Mouse (Mus musculus): ENCODE data around the gene Bin2.
A peak's percentile ranks its signal among the peaks of the same experiment; 100 is the strongest.

Gene Bin2

DNA sequence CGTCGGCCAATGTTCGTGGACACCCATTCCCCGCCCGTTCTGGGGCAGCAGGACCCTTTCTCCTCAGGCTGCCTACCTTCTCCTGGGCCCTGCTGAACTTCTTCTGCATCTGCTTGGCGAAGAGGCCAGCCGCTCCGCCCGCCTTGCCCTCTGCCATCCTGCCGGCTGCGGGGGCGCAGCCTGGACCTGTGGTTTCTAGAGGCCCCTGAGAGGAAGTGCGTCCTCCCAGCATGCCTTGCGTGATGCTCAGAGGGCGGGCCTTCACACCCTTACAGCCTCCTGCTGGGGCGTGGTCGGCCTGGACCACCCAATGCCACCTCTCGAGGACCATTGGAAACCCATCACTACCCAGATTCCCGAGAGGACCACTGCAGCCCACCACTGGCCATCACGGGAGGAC is at the start of gene Bin2:
Gene Bin2, minus strand, starts transcription at position 217 of the 400 bp plus-strand sequence.
- DNase-seq = no peak

DNA sequence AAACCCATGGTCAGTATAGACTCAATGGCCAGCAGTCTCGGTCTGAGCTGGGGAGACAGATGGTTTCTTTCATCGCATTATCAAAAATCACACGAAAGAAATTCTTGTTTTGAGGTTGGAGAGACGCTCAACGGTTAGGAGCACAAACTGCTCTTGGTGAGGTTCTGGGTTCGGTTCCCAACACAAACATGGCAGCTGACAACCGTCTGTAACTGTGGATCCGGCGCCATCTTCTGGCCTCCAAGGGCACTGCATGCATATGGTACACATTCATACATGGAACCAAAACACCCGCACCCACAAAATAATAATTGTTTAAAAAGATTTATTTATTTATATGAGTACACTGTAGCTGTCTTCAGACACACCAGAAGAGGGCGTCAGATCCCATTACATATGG is 49.2 kb upstream of the Bin2 start:
- no peak for DNase-seq

DNA sequence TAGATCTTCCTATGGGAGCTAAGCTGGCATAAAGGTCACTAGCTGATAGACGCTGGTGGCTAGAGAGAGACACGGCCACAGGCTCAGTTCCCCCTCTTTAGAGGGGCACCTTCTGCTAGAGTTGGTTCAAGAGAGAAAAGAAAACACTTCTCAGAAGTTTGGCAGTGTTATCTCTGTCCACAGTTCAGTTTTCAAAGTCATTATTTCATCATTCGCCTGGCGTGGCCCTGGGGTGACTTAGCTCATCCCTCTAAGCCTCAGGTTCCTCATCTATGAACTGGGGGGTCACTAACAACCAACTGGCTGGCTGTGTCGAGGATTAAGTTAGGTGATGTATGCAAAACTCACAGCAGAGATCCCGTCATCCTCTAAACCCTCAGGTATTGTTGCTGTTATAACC is 48.6 kb upstream of the Bin2 start:
- DNase-seq = no peak

DNA sequence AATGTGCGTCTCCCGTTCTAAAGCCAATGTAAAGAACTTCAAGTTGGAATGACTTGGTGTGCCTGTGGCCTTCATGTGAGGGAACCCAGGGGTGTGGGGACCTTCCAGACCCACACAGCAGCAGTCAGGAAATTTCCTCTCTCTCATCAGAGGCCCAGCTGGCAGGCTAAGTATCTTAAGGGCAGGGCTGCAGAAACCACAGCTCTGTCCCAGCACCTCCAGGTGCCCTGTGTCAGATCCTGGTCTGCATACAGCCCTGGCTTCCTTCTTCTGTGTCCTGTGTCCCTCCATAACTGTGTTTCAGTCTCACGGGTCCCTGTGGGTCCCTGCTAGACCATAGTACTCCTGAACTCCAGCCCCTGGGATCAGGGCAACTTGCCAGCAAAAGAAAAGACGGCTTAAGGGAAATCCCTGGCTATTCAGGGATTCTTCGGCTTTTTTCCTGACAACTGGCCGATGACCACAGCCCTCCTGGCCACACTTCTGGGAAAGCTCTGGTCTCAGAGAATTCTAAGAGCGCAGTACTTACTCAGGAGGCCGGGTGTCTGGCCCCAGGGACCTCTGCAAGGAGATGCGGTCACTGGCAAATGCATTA is 46.1 kb upstream of the Bin2 start:
- peak in 1 of 2 experiments; percentile 29 for DNase-seq

DNA sequence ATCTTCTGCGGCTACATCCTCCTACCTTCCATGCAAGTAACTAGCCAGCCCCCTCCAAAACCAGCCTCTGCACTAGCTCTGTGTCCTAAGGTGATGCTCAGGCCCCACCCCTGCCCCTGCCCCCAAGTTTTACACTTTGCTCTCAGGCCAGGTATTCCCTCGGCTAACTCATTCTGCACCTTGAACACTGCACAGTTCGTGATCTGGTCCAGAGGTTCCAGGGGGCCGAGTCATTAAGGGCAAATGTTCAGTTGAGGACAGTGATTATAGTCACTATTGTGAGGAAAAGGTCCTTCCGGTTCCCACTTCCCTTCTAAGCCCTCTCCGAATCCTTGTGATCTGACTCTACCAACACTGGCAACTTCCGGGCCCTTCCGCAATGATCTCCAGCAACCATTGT is 45.1 kb upstream of the Bin2 start:
- no peak for DNase-seq

DNA sequence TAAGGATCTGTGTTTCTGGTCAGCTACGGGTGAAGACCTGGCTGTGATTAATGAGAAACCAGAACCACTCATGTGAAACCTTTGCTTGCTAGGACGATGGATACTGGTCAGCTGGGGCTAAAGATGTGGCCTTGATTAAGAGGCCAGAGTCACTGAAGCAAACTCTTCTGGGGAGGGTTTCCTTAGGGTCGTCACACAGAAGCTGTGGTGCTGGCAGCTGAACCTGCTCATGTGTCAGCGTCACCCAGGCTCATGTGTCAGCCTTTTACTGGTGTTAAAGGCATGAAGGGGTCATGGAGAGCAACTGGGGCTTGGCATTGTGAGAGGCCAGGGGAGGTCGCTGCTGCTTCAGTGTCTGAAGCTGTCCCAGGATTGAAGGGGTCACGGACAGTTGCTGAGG is 41.5 kb upstream of the Bin2 start:
- DNase-seq = peak; percentile 39 to 62

DNA sequence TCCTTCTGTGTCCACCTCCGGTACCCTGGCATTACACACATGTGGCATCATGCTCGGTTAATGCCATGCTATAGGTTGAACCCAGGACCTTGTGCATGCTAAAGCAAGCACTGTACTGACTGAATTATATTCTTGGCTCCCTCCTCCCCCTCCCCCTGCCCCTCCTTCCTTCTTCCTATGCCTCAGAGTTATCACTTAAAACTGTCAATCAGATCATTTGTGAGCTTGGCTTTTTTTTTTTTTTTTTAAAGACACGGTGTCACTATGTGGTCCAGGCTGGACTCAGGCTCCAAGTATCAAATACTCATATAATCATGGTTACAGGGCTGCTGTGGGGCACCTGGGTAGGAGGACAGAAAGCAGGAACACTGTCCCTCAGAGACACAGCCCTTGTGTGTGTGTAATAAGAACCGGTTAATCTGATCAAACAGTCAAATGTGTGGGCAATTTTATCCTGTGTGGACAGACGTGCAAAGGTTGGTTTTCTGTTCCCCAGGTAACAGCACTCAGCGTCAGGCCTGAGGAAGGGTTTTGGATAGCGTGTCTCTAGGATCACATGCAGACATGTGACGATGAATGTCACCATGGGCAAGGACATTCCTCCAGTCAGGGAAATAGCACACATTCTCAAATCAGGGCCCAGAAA is 39.2 kb upstream of the Bin2 start:
- no peak for DNase-seq

DNA sequence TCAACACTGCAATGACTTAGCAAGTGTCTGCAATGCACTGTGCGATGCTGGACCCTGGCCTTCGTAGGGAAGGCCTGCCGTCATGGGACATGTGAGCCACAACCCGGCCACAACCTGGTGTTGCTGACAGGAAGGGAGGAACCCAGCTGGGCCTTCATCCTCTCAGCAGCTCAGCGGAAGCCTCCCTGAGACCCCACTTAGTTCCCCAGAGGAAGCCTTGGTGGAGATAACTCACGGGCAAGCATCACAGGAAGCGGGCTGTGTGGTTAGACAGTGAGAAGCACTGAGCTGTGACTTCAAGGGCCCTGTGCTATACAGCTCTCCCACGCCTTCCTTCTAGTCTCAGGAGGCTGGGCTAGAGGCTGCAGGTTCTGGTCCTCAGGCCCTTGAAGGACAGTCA is 36.9 kb upstream of the Bin2 start:
- DNase-seq = peak in 1 of 2 experiments; percentile 29

DNA sequence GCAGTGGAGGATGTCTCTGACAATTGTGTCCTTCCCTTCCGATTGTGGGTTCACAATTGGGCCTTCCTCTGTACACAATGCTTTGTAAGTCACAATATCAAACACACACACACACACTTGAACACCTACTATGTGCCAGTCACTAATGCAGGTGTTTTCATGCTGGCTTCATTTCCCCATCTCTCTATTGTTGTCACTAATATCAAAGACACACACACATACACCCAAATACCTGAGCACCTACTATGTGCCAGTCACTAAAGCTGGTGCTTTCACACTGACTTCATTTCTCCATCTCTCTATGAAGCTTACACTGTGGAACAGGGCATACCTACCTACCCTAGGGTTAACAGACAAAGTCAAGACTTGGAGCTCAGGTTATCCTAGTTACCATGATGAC is 36.0 kb upstream of the Bin2 start:
- DNase-seq = no peak

DNA sequence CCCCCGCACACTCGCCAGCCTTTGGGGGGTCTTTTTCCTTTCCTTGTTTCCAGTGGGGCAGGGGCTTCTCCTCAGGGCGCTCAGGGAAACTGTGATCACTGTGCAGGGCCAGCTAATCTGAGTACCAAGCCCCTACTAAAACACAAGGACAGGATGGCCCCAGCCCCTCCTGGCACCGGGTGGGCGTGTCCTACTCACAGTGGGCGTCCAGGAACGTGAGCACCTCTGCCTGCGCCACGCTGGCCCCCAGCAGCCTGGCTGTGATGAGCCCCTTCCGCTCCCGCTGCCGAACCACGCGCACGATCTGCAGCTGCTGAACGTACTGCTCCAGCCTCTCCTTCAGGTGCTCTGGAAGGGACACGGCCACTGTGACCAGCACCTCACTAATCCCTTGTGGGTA is 34.6 kb upstream of the Bin2 start:
- no peak for DNase-seq

DNA sequence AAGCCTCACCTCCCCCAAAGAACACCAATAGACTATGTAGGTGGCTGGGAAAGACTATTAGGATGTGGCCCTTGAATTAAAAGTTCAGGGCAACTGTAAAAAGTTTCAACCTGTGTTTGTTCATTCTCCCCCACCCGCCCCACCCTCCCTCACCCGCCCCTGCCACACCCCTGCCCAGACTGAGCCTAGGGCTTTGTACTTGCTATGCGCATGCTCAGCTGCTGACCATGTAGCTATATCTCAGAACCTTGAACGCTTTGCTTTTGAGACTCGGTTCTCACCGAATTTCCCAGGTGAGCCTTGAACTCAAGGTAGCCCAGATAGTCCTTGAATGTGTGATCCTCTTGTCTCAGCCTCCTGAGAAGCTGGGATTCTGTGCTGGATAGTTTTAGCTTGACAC is 32.5 kb upstream of the Bin2 start:
- DNase-seq = no peak

DNA sequence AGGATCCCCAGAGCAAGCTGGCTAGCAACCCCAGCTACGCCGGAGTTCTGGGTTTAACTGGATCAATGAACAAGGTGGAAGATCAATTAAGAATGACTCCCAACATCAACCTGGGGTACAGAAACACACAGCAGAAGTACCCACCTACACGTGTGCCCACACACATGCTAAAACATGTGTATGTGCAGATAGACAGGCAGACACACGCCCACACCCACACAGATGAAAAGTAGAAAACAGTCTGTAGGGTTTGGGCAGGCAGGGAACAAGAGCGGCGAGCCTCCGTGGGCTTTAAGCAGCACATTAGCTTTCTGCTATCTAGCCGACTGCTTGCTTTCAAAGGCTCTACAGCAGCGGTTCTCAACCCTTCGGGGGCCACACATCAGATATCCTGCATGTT is 31.8 kb upstream of the Bin2 start:
- DNase-seq = no peak

DNA sequence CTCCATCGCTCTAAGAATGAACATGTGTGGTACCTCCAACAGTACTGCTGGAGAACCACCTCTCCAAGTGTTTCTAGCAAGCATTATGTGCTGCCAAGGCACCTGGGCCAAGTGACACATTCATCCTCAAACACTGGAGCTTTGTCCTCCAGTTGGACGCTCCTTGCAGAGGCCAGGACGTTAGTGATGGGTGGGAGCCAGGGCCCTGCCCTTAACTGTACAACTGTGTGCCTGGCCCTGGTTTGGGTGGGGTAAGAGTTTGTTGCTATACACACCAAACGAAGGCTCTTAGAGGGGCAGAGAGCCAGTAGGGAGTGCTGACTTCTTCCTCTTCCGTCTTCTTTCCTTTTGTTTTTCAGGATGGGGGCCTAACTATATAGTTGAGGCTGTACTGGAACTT is 31.1 kb upstream of the Bin2 start:
- DNase-seq = no peak

DNA sequence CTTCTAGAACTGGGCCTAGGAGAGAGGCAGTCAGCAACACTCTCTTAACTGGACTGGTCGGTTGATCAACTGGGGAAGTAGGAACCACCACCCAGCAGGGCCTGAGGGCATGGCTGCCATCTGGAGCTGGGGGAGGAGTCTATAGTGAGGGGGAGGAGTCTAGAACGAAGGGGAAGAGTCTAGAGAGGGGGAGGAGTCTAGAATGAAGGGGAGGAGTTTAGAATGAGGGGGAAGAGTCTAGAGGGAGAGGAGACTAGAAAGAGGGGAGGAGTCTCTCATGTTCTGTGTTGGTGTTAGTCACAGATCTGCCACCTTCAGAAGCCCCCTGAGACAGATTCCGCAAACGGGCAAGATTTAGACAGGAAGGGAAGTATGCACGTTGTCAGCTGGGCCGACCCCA is 30.0 kb upstream of the Bin2 start:
- DNase-seq = no peak

DNA sequence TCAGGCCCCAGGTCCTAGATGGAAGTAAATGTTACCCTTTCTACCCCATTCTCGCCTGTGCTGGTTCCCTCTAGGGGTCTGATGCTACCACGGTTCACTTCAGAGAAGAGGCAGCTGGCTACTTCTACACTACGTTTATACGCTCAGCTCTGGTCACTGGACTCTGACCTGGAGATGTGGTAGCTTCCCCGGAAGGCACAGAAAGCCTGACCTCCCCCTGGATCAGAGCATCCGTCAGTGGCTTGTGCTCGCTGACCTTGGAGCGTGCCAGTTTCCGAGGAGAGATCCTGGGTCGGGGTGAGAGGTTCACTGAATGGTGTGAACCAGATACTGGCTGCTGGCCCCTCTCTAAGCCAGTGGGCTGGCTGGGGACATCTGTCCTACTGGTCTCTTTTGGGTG is 28.7 kb upstream of the Bin2 start:
- no peak for DNase-seq

DNA sequence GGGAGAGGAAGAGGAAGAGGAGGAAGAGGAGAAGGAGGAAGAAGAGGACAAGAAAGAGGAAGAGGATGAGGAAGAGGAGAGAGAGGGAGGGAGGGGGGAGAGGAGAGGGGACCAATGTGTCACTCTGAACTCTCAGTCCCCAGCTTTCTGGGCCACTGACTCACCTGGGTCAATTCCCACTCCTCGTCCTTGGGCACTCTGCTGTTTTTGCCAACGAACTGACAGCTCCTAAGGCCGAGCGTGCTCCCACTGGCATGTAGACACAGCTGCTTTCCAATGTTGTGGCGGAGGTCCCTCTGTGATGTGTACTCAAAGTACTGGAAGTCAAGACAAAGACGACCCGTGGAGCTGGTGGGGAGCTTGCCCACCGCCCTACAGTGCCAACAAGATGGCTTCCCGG is 25.1 kb upstream of the Bin2 start:
- DNase-seq = no peak

DNA sequence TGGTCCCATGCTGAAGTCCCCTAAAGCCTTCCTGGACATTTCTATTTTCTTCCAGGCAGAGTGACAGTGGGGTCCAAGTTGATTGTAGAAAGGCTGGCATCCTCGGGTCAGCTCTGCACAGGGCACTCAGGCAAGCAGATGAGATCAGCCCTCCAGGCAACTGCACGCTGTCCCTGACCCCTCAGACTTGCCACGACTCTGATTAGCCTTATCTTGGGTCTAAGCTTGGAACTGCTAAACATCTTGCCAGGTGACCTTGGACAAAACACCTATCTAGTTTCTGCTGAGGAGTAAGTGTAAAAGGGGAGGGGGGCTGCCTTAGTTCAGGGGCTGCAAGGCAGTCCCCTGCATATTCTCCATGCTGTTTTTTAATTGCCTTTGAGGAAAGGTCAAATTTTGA is 22.6 kb upstream of the Bin2 start:
- no peak for DNase-seq

DNA sequence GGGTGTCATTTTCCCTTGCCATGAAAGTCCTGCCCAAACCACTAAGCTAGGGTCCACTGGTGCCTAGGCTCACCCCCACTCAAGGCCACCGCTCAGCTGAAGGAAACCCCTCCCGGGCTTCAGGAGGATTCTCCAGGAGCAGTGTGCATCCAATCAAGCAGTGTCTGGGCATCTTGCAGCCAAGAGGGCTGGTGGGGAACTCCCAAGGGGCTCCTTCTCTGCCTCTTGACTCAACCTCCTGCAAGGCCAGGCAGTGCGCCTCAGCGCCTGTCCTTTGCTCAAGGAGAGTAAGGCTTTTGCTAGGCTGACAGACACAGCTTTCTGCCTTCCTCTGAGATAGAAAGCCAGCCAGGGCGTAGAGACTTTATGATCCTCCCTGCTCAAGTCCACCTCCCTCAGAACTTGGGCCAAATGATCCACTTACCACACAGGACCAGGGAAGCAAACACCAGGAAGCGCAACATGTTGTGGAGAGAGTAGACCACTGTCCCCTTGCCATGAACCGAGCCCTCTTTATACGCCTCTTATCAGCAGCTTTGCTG is 18.1 kb upstream of the Bin2 start, which contains the start of gene Cela1:
Gene Cela1, minus strand, starts transcription at position 492 of the 542 bp plus-strand sequence.
- DNase-seq = no peak

DNA sequence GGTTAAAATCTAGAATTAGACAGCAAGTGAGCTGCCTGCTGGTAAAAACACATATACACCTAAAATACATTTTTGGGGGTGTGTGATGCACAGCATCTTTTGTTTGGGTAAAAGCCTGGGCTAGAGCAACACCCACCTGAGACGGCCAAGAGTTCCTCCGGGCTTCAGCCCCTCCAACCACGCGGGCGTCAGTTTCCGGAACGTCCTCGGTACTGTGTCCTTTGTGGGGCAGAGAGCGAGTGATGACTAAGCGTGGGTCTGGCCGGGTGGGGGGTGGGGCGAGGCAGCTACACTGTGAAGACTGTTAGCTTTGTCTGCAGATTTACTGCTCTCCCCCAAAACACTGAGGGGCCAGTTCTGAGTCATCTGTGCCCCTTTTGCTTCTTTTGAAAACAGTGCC is 17.6 kb upstream of the Bin2 start:
- DNase-seq = no peak

DNA sequence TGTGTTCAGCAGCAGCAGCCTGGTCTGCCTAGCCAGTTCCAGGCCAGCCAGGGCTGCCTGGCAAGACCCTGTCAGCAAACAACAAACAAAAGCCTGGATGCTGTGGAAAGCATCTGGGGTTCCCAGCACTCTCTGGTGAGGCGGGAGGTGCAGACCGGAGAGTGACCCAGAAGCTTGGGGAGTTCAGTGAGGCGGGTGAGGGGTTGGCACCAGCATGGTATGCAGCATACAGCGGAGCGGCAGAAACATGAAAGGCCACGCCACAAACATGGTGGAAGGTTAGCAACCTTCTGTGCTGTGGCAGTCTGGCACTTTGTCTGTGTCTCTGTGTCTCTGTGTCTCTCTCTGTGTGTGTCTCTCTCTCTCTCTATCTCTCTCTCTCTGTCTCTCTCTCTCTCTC is 17.1 kb upstream of the Bin2 start:
- DNase-seq = no peak

DNA sequence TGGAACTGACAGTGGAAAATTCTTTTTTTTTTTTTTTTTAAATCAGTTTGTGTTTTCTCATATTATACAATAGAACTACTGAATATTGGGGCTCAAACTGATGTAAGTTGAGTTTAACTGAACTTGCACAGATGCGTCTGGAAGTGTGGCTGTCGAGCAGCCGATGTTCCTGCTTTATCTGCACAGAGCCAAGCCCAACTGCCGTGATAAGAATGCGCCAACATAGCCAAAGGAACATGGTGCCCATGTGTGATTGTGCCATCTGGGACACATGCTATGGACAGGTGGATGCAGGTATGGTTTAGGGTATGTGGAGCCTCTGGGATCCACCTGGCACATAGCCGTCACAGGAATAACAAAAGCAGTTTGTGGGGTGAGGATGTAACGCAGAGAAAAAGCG is 16.5 kb upstream of the Bin2 start:
- DNase-seq = no peak

DNA sequence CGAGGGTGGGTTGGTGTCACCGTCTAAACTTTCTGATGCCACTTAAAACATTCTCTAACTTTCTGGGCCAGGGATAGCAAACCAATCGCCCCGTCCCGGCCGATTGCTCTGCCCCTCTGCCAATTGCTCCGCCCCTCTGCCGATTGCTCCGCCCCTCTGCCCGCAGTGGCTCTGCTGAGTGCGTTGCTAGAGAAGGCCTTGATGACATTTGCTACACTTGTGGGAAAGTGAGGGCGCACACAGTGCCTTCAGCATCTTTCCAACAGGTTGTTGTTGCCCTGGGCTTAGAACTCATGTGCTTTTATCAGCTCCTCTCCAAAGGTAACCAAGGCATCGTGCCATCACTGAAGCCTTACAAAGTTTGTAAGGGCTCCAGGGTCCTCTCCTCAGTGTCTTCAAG is 15.9 kb upstream of the Bin2 start:
- no peak for DNase-seq

DNA sequence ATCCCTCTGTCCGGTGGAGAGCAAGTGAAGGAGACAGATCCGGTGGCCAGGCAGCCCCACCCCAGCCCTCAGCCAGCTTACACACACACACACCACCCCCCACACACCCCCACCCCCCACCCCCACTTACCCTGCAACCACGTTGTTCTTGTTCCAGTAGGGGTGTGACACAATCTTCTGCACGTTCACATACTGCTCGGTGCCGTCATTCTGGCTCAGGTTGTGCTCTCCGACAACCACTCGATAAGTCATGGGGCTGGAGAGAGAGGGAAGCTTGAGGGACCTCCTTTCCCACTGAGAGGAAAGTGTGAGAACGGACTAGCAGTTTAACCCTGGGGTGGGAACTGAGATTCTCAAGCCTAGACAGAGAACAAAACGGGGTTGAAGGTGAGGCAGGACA is 15.1 kb upstream of the Bin2 start:
- no peak for DNase-seq

DNA sequence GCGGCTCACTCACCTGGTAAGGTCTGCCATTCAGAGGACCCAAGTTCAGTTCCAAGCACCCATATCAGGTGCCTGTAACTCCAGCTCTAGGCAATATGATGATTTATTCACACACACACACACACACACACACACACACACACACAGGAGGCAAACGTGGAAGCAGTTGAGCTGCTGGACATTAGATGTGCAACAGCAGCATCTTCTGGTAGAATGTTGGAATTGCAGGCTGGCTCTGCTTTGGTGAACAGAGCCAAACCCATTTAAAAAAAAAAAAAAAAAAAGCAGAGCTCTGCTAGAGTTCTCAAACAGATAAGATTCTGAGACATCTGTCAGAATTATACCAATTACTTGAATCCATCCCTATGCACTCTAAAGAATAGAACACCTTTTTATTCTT is 13.7 kb upstream of the Bin2 start:
- peak; percentile 87 to 90 for DNase-seq

DNA sequence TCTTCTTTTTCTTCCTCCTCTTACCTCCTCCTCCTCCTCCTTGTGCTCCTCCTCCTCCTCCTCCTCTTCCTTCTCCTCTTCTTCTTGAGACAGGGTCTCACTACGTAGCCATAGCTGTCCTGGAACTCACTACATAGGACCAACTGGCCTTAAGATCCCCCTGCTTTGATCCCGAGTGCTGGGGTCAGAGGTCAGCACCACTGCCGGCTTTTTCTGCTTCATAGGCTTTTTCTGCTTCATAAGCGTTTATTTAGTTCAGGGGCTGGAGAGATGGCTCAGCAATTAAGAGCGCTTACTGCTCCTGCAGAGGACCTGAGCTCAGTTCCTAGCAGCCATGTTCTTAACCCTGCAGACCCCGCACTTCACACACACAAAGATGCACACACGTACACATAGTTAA is 12.4 kb upstream of the Bin2 start:
- peak; percentile 47 to 67 for DNase-seq
